Mouse (Mus musculus): Measurements from ENCODE around the gene Fbxl18. TPM values are rescaled to one million over a fixed set of nuclear protein-coding genes. Genes with fewer than 3 reads are reported as not detected.

Fbxl18 gene
- polyA plus RNA-seq, 1 experiment = 23.0 TPM

- no peak for TF ChIP-seq GATA1 (IDR thresholded peaks at IDR 0.05; ENCODE audit: low read length)
These were observed 23.5 kb downstream of the Fbxl18 start for GRCm38 (mm10) chr5:142871765-142872164.

GRCm38 (mm10) chr5:142869463-142869862 is 25.8 kb downstream of the Fbxl18 start:
- TF ChIP-seq GATA1 (IDR thresholded peaks at IDR 0.05; ENCODE audit: low read length) = no peak

GRCm38 (mm10) chr5:142857763-142858229 is 37.4 kb downstream of the Fbxl18 start:
- no peak for TF ChIP-seq GATA1 (IDR thresholded peaks at IDR 0.05; ENCODE audit: low read length)

- TF ChIP-seq GATA1 (IDR thresholded peaks at IDR 0.05; ENCODE audit: low read length) = no peak
These were observed 38.8 kb downstream of the Fbxl18 start for GRCm38 (mm10) chr5:142856408-142856807.

GRCm38 (mm10) chr5:142854877-142855276 is 40.3 kb downstream of the Fbxl18 start:
- TF ChIP-seq GATA1 (IDR thresholded peaks at IDR 0.05; ENCODE audit: low read length) = no peak

GRCm38 (mm10) chr5:142853585-142853984 is 41.6 kb downstream of the Fbxl18 start:
- no peak for TF ChIP-seq GATA1 (IDR thresholded peaks at IDR 0.05; ENCODE audit: low read length)

- TF ChIP-seq GATA1 (IDR thresholded peaks at IDR 0.05; ENCODE audit: low read length) = no peak
These were observed 43.6 kb downstream of the Fbxl18 start for GRCm38 (mm10) chr5:142851681-142852049.

- no peak for TF ChIP-seq GATA1 (IDR thresholded peaks at IDR 0.05; ENCODE audit: low read length)
These were observed 44.1 kb downstream of the Fbxl18 start for GRCm38 (mm10) chr5:142850916-142851680.

- TF ChIP-seq GATA1 (IDR thresholded peaks at IDR 0.05; ENCODE audit: low read length) = no peak
These were observed 44.7 kb downstream of the Fbxl18 start for GRCm38 (mm10) chr5:142850476-142850875.

- TF ChIP-seq GATA1 (IDR thresholded peaks at IDR 0.05; ENCODE audit: low read length) = no peak
These were observed 46.3 kb downstream of the Fbxl18 start for GRCm38 (mm10) chr5:142848911-142849310.

GRCm38 (mm10) chr5:142848149-142848548 is 47.1 kb downstream of the Fbxl18 start:
- no peak for TF ChIP-seq GATA1 (IDR thresholded peaks at IDR 0.05; ENCODE audit: low read length)

GRCm38 (mm10) chr5:142844467-142844866 is 50.8 kb downstream of the Fbxl18 start:
- no peak for TF ChIP-seq GATA1 (IDR thresholded peaks at IDR 0.05; ENCODE audit: low read length)

GRCm38 (mm10) chr5:142842137-142842642 is 53.0 kb downstream of the Fbxl18 start:
- TF ChIP-seq GATA1 (IDR thresholded peaks at IDR 0.05; ENCODE audit: low read length) = no peak

- TF ChIP-seq GATA1 (IDR thresholded peaks at IDR 0.05; ENCODE audit: low read length) = no peak
These were observed 53.7 kb downstream of the Fbxl18 start for GRCm38 (mm10) chr5:142841372-142842136.

- TF ChIP-seq GATA1 (IDR thresholded peaks at IDR 0.05; ENCODE audit: low read length) = no peak
These were observed 58.3 kb downstream of the Fbxl18 start for GRCm38 (mm10) chr5:142836891-142837290.

Data from G1E-ER4 (cell line).